Mouse (Mus musculus) lung, embryonic 16.5 days (tissue): Measurements from ENCODE around the gene Dab2ip. TPM values are rescaled to one million over a fixed set of nuclear protein-coding genes. Genes with fewer than 3 reads are reported as not detected.

Source experiments
- ATAC-seq: fragments of 200-750 bp; cut with Nextera tagmentation; 2 replicates; pipeline ENCODE4 v1.8.0; 2017; ENCODE audit warnings: low read depth, mild to moderate bottlenecking, moderate library complexity
- H3K27ac ChIP-seq: fragments of 300-500 bp; sonication (generic); 2 replicates; pipeline ENCODE4 v1.5.1; 2014; ENCODE audit warnings: mild to moderate bottlenecking, control low read depth, low read length
- H3K27me3 ChIP-seq: fragments of 300-500 bp; sonication (generic); 2 replicates; pipeline ENCODE4 v1.6.1; 2014; ENCODE audit warnings: low read depth, low read length, mixed read lengths; ENCODE audit not compliant: control insufficient read depth, insufficient read depth
- H3K36me3 ChIP-seq: fragments of 300-500 bp; sonication (generic); 2 replicates; pipeline ENCODE4 v1.6.1; 2014; ENCODE audit warnings: low read length; ENCODE audit not compliant: control insufficient read depth, insufficient read depth
- H3K4me1 ChIP-seq: fragments of 300-500 bp; sonication (generic); replicated peaks from 2 replicates; pipeline ENCODE4 v1.6.1; 2014; ENCODE audit warnings: low read length, mixed read lengths; ENCODE audit not compliant: control insufficient read depth, insufficient read depth
- H3K4me2 ChIP-seq: fragments of 300-500 bp; sonication (generic); 2 replicates; pipeline ENCODE4 v1.6.1; 2014; ENCODE audit warnings: low read depth, low read length, control low read depth
- H3K4me3 ChIP-seq: fragments of 300-500 bp; sonication (generic); 2 replicates; pipeline ENCODE4 v1.5.1; 2014; ENCODE audit warnings: mild to moderate bottlenecking, low read length, control low read depth
- H3K9ac ChIP-seq: fragments of 300-500 bp; sonication (generic); 2 replicates; pipeline ENCODE4 v1.6.1; 2014; ENCODE audit warnings: low read length, control low read depth
- H3K9me3 ChIP-seq: fragments of 300-500 bp; sonication (generic); 2 replicates; pipeline ENCODE4 v1.6.1; 2016; ENCODE audit warnings: low read length; ENCODE audit not compliant: control insufficient read depth
- WGBS: fragments of 180-500 bp; shearing (Covaris S2); extraction: QIAGEN DNeasy Blood & Tissue Kit; methylation state at CpG from one replicate; pipeline ENCODE4 v1.1.7; 2014; 5-methylcytosine and 5-hydroxymethylcytosine counted together
- polyA plus RNA-seq: library from polyadenylated mRNA; unstranded; fragments of >200 nt; fragmentation: Nextera tagmentation; extraction: Ambion mirVana; gene quantifications from 2 replicates; pipeline ENCODE4 v1.2.1, GENCODE M21; 2015

Dab2ip gene
- polyA plus RNA-seq, 1 experiment from 2014 or later = 34.2 TPM

- Histone ChIP-seq H3K27me3 (no peaks in the 10 kb centered on the region), H3K4me3 (peak overlapping the region; percentile 86), H3K27ac (peak overlapping the region; percentile 82; the same call in 1 of the 2 replicates), H3K9ac (peak overlapping the region; percentile 91), H3K9me3 (no peaks in the 10 kb centered on the region), H3K4me1 (peaks cover 50% of the 10 kb centered on the region), H3K4me2 (peak overlapping the region; percentile 63), H3K36me3 (no peaks in the 10 kb centered on the region)
- WGBS = 2% methylated on average over 12 of the region's 47 CpGs
- ATAC-seq = peak; percentile 83
Observed at GRCm38 (mm10) chr2:35660953-35661374, 102.9 kb downstream of the Dab2ip start.

- Histone ChIP-seq H3K9me3 (no peaks in the 10 kb centered on the region), H3K4me3 (peak overlapping the region; percentile 86), H3K9ac (peak overlapping the region; percentile 91), H3K27me3 (no peaks in the 10 kb centered on the region), H3K4me1 (peaks cover 48% of the 10 kb centered on the region), H3K27ac (peak overlapping the region; percentile 82), H3K36me3 (no peaks in the 10 kb centered on the region), H3K4me2 (peak overlapping the region; percentile 63)
- ATAC-seq = peak; percentile 44
- WGBS = under 1% methylated on average over 42 of the region's 51 CpGs
Observed at GRCm38 (mm10) chr2:35661454-35662000, 103.5 kb downstream of the Dab2ip start.

GRCm38 (mm10) chr2:35662001-35662491 lies 104.0 kb downstream of the Dab2ip start:
- ATAC-seq = peak; percentile 44
- H3K4me1 ChIP-seq = peaks cover 43% of the 10 kb centered on the region
- WGBS = 3% methylated on average over 24 of the region's 24 CpGs
- peak overlapping the region; percentile 82 for H3K27ac ChIP-seq
- H3K9ac ChIP-seq = peak overlapping the region; percentile 91
- H3K27me3 ChIP-seq = no peaks in the 10 kb centered on the region
- H3K9me3 ChIP-seq = no peaks in the 10 kb centered on the region
- peak overlapping the region; percentile 86 for H3K4me3 ChIP-seq
- no peaks in the 10 kb centered on the region for H3K36me3 ChIP-seq
- H3K4me2 ChIP-seq = peak overlapping the region; percentile 63

DNA sequence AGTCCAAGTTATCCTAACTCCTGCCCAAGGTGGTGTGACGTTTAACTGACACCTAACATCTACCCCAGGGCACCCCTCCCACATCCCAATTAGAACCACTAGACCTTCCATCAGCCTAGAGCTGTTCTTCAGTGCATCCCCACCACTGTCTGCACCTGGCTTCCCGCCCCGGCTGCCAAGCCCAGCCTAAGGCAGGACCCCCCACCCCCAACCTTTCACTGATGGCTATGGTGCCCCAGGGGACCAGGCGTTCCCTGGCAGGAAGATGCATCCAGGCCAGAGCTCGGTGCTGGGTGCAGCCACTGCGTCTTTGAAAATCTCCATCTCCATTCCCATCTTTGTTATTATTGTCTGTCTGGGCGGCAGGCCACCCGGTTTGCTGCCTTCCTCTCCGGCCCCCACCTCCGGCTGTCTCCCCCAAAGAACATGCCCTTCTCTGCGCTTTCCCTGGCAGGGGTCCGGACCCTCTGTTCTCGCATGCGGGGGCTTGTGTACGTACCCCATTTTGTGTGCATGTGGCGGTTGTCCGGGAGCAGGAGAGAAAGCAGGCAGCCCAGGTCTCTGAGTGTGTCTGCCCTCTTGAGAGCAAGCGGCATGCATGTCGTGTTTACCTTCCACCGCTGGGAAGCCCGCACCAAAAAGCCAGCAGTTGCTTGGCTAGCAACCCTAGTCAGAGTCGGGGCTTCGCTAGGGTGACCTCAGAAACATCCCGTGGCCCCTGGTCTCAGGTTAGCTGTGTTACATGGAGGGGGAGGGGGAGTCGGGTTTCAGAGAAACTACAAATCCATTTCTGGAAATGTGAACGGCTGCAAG lies 104.9 kb downstream of the Dab2ip start:
- Histone ChIP-seq H3K4me1 (peaks cover 43% of the 10 kb centered on the region), H3K36me3 (no peaks in the 10 kb centered on the region), H3K9me3 (no peaks in the 10 kb centered on the region), H3K4me3 (peak overlapping the region; percentile 86), H3K27me3 (no peaks in the 10 kb centered on the region), H3K27ac (peak overlapping the region; percentile 32), H3K9ac (peak overlapping the region; percentile 91), H3K4me2 (peak overlapping the region; percentile 63)
- ATAC-seq = no peak
- 8% methylated on average over 26 of the region's 26 CpGs for WGBS

DNA sequence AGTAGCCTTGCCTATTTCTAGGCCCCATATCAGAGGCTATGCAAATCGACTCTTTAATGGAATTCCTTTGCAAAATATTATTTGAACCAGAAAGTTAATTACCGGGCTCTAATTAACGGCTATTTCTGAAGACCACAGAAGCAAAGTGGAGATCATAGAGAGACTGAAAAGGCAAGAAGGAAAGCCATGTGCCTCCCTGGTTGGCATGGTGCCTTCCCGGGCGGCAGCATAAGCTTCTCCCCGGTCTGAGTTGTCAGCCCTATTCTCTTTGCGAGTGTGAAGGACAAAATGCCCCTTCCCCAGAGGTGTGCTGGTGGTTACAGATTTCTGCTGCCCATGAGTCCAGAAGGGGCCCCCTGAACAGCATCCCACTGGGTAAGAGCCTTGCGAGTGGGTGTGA lies 109.7 kb downstream of the Dab2ip start:
- 84% methylated on average over 8 of the region's 8 CpGs for WGBS
- Histone ChIP-seq H3K27ac (no peak overlapping the region), H3K36me3 (no peaks in the 10 kb centered on the region), H3K9me3 (no peaks in the 10 kb centered on the region), H3K4me2 (no peak overlapping the region), H3K4me3 (no peak overlapping the region), H3K27me3 (no peaks in the 10 kb centered on the region), H3K4me1 (peaks cover 63% of the 10 kb centered on the region), H3K9ac (no peak overlapping the region)
- ATAC-seq = no peak

DNA sequence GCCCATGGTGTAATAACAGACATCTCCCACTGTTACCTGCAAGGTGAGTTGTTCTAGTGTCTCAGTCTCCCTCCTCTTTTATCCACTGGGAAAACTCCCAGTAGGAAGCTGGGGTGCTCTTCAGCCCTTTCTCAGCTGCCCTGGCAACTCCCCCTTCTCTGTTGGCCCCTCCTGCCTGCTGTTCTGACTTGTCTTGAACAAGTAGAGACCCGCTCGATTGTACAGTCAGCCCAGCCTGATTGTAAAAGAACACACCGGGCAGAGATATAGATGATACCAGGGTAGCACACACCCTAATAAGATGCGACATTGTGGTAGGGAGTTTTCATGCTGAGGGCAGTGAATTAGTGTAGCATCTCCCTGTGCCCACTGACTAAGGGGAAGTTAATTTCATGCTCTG lies 111.2 kb downstream of the Dab2ip start:
- no peaks in the 10 kb centered on the region for H3K9me3 ChIP-seq
- H3K36me3 ChIP-seq = no peaks in the 10 kb centered on the region
- no peak overlapping the region for H3K4me2 ChIP-seq
- H3K27me3 ChIP-seq = no peaks in the 10 kb centered on the region
- no peak for ATAC-seq
- WGBS = 56% methylated on average over 4 of the region's 4 CpGs
- no peak overlapping the region for H3K27ac ChIP-seq
- H3K9ac ChIP-seq = no peak overlapping the region
- peaks cover 54% of the 10 kb centered on the region for H3K4me1 ChIP-seq
- no peak overlapping the region for H3K4me3 ChIP-seq

GRCm38 (mm10) chr2:35669748-35670147 lies 111.7 kb downstream of the Dab2ip start:
- no peak overlapping the region for H3K9ac ChIP-seq
- no peak overlapping the region for H3K4me3 ChIP-seq
- ATAC-seq = no peak
- H3K36me3 ChIP-seq = no peaks in the 10 kb centered on the region
- WGBS = 48% methylated on average over 4 of the region's 4 CpGs
- H3K9me3 ChIP-seq = no peaks in the 10 kb centered on the region
- H3K4me2 ChIP-seq = no peak overlapping the region
- peaks cover 53% of the 10 kb centered on the region for H3K4me1 ChIP-seq
- H3K27me3 ChIP-seq = no peaks in the 10 kb centered on the region
- peak overlapping the region; percentile 68; the same call in 1 of the 2 replicates for H3K27ac ChIP-seq

- H3K4me1 ChIP-seq = peaks cover 53% of the 10 kb centered on the region
- no peak overlapping the region; the same call in 1 of the 2 replicates for H3K9ac ChIP-seq
- H3K9me3 ChIP-seq = no peaks in the 10 kb centered on the region
- peak; percentile 7; the same call in 1 of the 2 replicates for ATAC-seq
- no peaks in the 10 kb centered on the region for H3K36me3 ChIP-seq
- H3K27ac ChIP-seq = peak overlapping the region; percentile 68; the same call in 1 of the 2 replicates
- H3K4me2 ChIP-seq = no peak overlapping the region
- no peaks in the 10 kb centered on the region for H3K27me3 ChIP-seq
- no peak overlapping the region for H3K4me3 ChIP-seq
- 59% methylated on average over 9 of the region's 9 CpGs for WGBS
Observed at GRCm38 (mm10) chr2:35670300-35670699, 112.2 kb downstream of the Dab2ip start.
